Mouse (Mus musculus) liver, adult (tissue): ENCODE measurements around the gene Clca3a1.

ENCODE experiments used
- GATA4 ChIP-seq: IDR thresholded peaks from 2 replicates; pipeline ENCODE4 v1.6.1; 2014; ENCODE audit warnings: mild to moderate bottlenecking, low read length; ENCODE audit not compliant: insufficient replicate concordance

Clca3a1 gene

DNA sequence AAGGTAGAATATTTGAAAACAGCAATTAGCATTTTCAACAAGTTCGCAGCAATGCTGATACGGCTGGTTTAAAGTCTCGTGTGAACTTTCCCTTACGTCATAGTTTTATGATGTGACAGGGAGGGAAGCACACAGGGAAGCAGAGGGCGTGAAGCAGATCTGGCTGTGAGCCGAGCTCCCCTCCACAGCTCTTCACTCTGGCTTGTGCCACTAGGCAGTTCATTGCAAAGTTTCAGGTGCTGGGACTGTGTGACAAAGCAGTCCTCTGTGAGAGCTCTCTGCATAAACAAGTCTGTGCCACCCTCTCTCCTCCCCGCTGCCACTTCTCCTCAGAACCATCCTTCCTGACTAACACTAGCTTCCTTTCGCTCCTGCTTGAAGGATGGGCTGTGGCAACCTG lies 72.5 kb downstream of the Clca3a1 start:
- TF ChIP-seq GATA4 = no peak

GRCm38 (mm10) chr3:144687618-144688017 lies 73.2 kb downstream of the Clca3a1 start:
- TF ChIP-seq GATA4 = no peak

GRCm38 (mm10) chr3:144686146-144686545 lies 74.6 kb downstream of the Clca3a1 start:
- TF ChIP-seq GATA4 = no peak

- no peak for TF ChIP-seq GATA4
Measured at GRCm38 (mm10) chr3:144683136-144683814, 77.5 kb downstream of the Clca3a1 start.

GRCm38 (mm10) chr3:144681542-144681941 lies 79.2 kb downstream of the Clca3a1 start:
- TF ChIP-seq GATA4 = no peak

DNA sequence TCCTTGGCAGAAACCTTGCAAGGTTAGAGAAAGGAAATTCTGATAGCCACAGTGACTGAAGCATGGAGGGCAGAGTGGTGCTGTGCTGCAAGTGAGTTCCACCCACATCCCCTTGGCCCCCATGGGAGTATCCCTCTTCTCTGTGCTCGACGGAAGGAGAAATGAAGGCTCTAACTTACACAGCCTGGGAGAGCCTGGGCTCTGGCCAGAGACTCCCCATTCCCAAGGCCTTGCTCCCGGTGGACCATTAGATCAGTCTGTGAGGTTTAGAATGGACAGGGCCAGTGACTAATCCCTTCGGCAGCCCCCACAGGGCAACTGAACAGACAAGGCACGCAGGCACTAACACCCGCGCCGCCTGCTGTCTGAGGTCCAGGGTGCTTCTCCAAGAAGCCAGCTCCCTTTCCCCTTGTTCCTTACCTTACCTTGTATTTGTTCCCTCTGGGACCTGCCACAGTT lies 81.0 kb downstream of the Clca3a1 start:
- TF ChIP-seq GATA4 = no peak
